Mouse (Mus musculus) MEL (cell line): ENCODE results near the gene Ccdc155. TPM values are rescaled to one million over a fixed set of nuclear protein-coding genes. Genes with fewer than 3 reads are reported as not detected.

Experiments
- DNase-seq: peaks from one replicate; pipeline ENCODE4 v3.0.0; 2011; ENCODE audit warnings: low read depth, low spot score
- H3K27ac ChIP-seq: 2 replicates; pipeline ENCODE4 v1.5.1; 2012; ENCODE audit warnings: low read depth, mild to moderate bottlenecking, control low read depth, low read length, moderate library complexity; ENCODE audit not compliant: control insufficient read depth
- H3K27me3 ChIP-seq, 2 experiments: fragments of 150-350 bp in 1 of 2; sonication (generic) in 1 of 2; 2 replicates each; pipeline ENCODE4 v1.6.1; 2012; ENCODE audit warnings: low read length in 2 of 2, mild to moderate bottlenecking in 2 of 2, improper control_type of control experiment in 1 of 2, moderate library complexity in 1 of 2; ENCODE audit not compliant: insufficient read depth in 2 of 2, control insufficient read depth in 1 of 2
- H3K36me3 ChIP-seq, 2 experiments: 2 replicates each; pipeline ENCODE4 v1.6.1; 2012 to 2014; ENCODE audit warnings: low read length in 2 of 2, improper control_type of control experiment in 1 of 2, inconsistent platforms in 1 of 2, mild to moderate bottlenecking in 1 of 2; ENCODE audit not compliant: insufficient read depth in 2 of 2, control insufficient read depth in 1 of 2
- H3K4me1 ChIP-seq, 2 experiments: fragments of 150-350 bp in 1 of 2; sonication (generic) in 1 of 2; 2 replicates each; pipeline ENCODE4 v1.6.1; 2012; ENCODE audit warnings: low read length in 2 of 2, improper control_type of control experiment in 1 of 2, mild to moderate bottlenecking in 1 of 2; ENCODE audit not compliant: insufficient read depth in 2 of 2, control insufficient read depth in 1 of 2
- H3K4me3 ChIP-seq, 2 experiments: fragments of 150-350 bp in 1 of 2; sonication (generic) in 1 of 2; 2 replicates each; pipeline ENCODE4 v1.5.1; 2012; ENCODE audit warnings: low read depth in 2 of 2, low read length in 2 of 2, mild to moderate bottlenecking in 2 of 2, moderate library complexity in 2 of 2, control low read depth in 1 of 2, improper control_type of control experiment in 1 of 2; ENCODE audit not compliant: control insufficient read depth in 1 of 2, insufficient read depth in 1 of 2
- H3K79me2 ChIP-seq: 2 replicates; pipeline ENCODE4 v1.6.1; 2012; ENCODE audit warnings: mild to moderate bottlenecking, low read length, moderate library complexity; ENCODE audit not compliant: control insufficient read depth, poor library complexity, insufficient read depth
- H3K9ac ChIP-seq: 2 replicates; pipeline ENCODE4 v1.6.1; 2012; ENCODE audit warnings: low read depth, mild to moderate bottlenecking, control low read depth, low read length, moderate library complexity; ENCODE audit not compliant: control insufficient read depth, poor library complexity, severe bottlenecking
- H3K9me3 ChIP-seq: fragments of 150-350 bp; sonication (generic); replicated peaks from 2 replicates; pipeline ENCODE4 v1.6.1; 2012; ENCODE audit warnings: mild to moderate bottlenecking, low read length, improper control_type of control experiment, moderate library complexity; ENCODE audit not compliant: insufficient read depth
- BHLHE40 ChIP-seq: IDR thresholded peaks from 2 replicates; pipeline ENCODE4 v1.6.1; 2012; ENCODE audit warnings: low read depth, mild to moderate bottlenecking, inconsistent platforms, low read length, improper control_type of control experiment, borderline replicate concordance
- ETS1 ChIP-seq: IDR thresholded peaks from 2 replicates; pipeline ENCODE4 v1.6.1; 2012; ENCODE audit warnings: low read depth, mild to moderate bottlenecking, inconsistent platforms, low read length, improper control_type of control experiment, moderate library complexity
- MAFK ChIP-seq: IDR thresholded peaks from 2 replicates; pipeline ENCODE4 v1.6.1; 2011; ENCODE audit warnings: low read depth, mild to moderate bottlenecking, low read length, improper control_type of control experiment, borderline replicate concordance
- MAZ ChIP-seq: IDR thresholded peaks from 2 replicates; pipeline ENCODE4 v1.6.1; 2012; ENCODE audit warnings: low read depth, mild to moderate bottlenecking, inconsistent platforms, low read length, improper control_type of control experiment
- NELFE ChIP-seq: IDR thresholded peaks from 2 replicates; pipeline ENCODE4 v1.6.1; 2011; ENCODE audit warnings: low read depth, low read length, improper control_type of control experiment
- NRF1 ChIP-seq: IDR thresholded peaks from 2 replicates; pipeline ENCODE4 v1.6.1; 2014; ENCODE audit warnings: low read depth, mild to moderate bottlenecking, inconsistent platforms, low read length, improper control_type of control experiment, moderate library complexity; ENCODE audit not compliant: poor library complexity, insufficient read depth, severe bottlenecking
- POLR2AphosphoS5 ChIP-seq: IDR thresholded peaks from 2 replicates; pipeline ENCODE4 v1.6.1; 2012; ENCODE audit warnings: low read depth, borderline replicate concordance, mild to moderate bottlenecking, inconsistent platforms, low read length, moderate library complexity, mixed read lengths
- RCOR1 ChIP-seq: IDR thresholded peaks from 2 replicates; pipeline ENCODE4 v1.6.1; 2012; ENCODE audit warnings: low read depth, mild to moderate bottlenecking, inconsistent platforms, low read length, improper control_type of control experiment
- SMC3 ChIP-seq: IDR thresholded peaks from 2 replicates; pipeline ENCODE4 v1.6.1; 2011; ENCODE audit warnings: low read depth, low read length, improper control_type of control experiment
- TBP ChIP-seq: IDR thresholded peaks from 2 replicates; pipeline ENCODE4 v1.8.0; 2011; ENCODE audit warnings: low read depth, low read length, improper control_type of control experiment
- TCF12 ChIP-seq: IDR thresholded peaks from 2 replicates; pipeline ENCODE4 v1.6.1; 2014; ENCODE audit warnings: low read depth, mild to moderate bottlenecking, inconsistent platforms, low read length, improper control_type of control experiment, moderate library complexity
- UBTF ChIP-seq: IDR thresholded peaks from 2 replicates; pipeline ENCODE4 v1.6.1; 2012; ENCODE audit warnings: low read depth, mild to moderate bottlenecking, inconsistent platforms, low read length, improper control_type of control experiment, moderate library complexity, borderline replicate concordance; ENCODE audit not compliant: insufficient read depth
- ZC3H11A ChIP-seq: IDR thresholded peaks from 2 replicates; pipeline ENCODE4 v1.6.1; 2012; ENCODE audit warnings: low read depth, mild to moderate bottlenecking, inconsistent platforms, low read length, improper control_type of control experiment
- polyA plus RNA-seq, 2 experiments: library from polyadenylated mRNA; stranded (reverse) in 1 of 2; unstranded in 1 of 2; fragments of >175 nt in 1 of 2; fragments of >200 nt in 1 of 2; gene quantifications; 2 replicates each; pipeline versions ENCODE4 v1.2.1 to v1.2.4; 2012; ENCODE audit warnings: low replicate concordance in 2 of 2, low read depth in 1 of 2; ENCODE audit not compliant: insufficient read length in 2 of 2, insufficient read depth in 1 of 2, missing spikeins in 1 of 2
- total RNA-seq: library from RNA; depleted of rRNA; stranded (reverse); fragments of 300-350 nt; gene quantifications from 2 replicates; pipeline ENCODE4 v1.2.3, GENCODE M21; 2012

Gene Ccdc155
- total and polyA plus RNA-seq, 3 experiments, result 0.27 to 0.38 TPM; not detected in 1

DNA sequence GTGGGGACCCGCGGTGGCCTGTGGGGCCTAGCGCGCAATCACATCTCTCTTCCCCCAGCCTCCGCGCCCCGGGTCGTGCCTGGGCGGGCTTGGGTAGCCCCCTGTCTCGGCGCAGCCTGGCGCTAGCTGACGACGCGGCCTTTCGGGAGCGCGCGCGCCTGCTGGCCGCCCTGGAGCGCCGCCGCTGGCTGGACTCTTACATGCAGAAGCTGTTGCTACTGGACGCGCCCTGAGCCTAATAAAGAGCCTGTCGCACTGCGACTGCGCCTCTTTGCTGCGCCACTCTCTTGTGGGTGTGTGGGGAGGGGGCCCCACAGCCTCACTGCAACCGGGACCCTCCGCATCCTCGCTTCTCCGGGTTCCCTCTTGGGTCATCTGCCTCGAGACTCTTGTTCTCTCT is 23.2 kb downstream of the Ccdc155 start:
- no peak overlapping the region; the same call in 1 of the 2 replicates for H3K9ac ChIP-seq
- H3K27ac ChIP-seq, result no peak overlapping the region
- H3K9me3 ChIP-seq, result no peaks in the 10 kb centered on the region
- H3K79me2 ChIP-seq, result no peaks in the 10 kb centered on the region
- DNase-seq, result no peak
- H3K4me3 ChIP-seq, result no peak overlapping the region
- TF ChIP-seq ETS1, result no peak
- TF ChIP-seq, all 39 proteins: peak for 0
- H3K27me3 ChIP-seq, result no peaks in the 10 kb centered on the region
- H3K4me1 ChIP-seq, result peaks cover 0 to 5% of the 10 kb centered on the region in 2 experiments; a peak in 2 of 4 replicates
- peaks cover 0 to 3% of the 10 kb centered on the region in 2 experiments; a peak in 2 of 4 replicates for H3K36me3 ChIP-seq

DNA sequence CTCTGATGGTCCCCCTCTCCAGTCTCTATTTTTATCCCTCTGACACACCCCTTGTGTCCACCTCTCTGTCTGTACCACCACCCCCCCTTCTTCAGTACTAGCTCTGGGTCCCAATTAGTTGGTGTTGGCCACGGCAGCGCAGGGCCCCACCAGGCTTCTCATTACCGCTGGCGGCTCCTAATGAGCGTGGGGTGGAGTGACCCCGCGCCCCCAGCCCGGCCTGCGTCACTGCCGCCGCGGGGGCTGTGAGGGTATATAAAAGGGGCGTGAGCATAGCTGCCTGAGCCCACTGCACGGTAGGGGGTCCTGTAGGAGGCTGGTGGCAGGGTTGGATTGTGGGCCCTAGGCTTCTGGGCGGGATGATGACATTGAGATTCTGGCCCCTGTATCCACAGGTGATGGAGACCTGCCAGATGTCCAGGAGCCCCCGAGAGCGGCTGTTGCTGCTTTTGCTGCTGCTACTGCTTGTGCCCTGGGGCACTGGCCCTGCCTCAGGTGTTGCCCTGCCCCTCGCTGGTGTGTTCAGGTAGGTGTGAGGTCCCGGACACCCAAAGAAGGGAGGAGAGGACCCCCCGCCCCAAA is 23.7 kb downstream of the Ccdc155 start, which contains the start of gene Pth2:
Gene Pth2 (plus strand): TSS at position 100 of the 582 bp plus-strand sequence.
- TF ChIP-seq SMC3, result no peak
- TF ChIP-seq ZC3H11A, result no peak
- no peak for TF ChIP-seq POLR2AphosphoS5
- TF ChIP-seq TCF12, result no peak
- no peak for TF ChIP-seq ETS1
- Histone ChIP-seq H3K4me1 (peaks cover 0 to 5% of the 10 kb centered on the region in 2 experiments; a peak in 2 of 4 replicates), H3K4me3 (no peak within 1 kb of the TSS; a peak in 1 of 4 replicates), H3K79me2 (no peaks in the 10 kb centered on the region), H3K9ac (no peak within 1 kb of the TSS; the same call in 1 of the 2 replicates), H3K36me3 (peaks cover 0 to 3% of the 10 kb centered on the region in 2 experiments; a peak in 2 of 4 replicates), H3K27me3 (no peaks in the 10 kb centered on the region), H3K9me3 (no peaks in the 10 kb centered on the region), H3K27ac (no peak within 1 kb of the TSS)
- no peak for DNase-seq

DNA sequence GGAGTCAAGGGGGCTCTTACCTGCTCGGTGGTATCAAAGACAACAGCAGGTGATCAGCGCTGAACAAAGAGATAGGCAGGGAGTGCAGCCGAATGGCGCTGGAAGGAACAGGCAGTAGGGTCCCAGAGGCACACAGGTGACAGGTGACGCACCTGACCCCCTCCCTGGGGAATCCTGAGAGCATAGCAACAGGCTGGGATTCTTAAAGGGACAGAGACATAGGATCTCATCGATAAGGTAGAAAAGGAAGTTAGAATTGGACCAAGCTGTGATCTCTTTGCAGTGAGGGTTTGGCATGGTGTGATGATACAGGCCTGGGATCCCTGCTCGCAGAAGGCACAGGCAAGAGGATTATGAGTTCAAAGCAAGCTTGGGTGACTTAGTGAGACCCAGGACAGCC is 25.2 kb downstream of the Ccdc155 start, which contains the start of gene Gfy:
Gene Gfy (minus strand): TSS at position 101 of the 400 bp plus-strand sequence.
- Histone ChIP-seq H3K4me3 (no peak within 1 kb of the TSS), H3K9me3 (no peaks in the 10 kb centered on the region), H3K27me3 (no peaks in the 10 kb centered on the region), H3K36me3 (peaks cover 0 to 3% of the 10 kb centered on the region in 2 experiments; a peak in 2 of 4 replicates), H3K79me2 (no peaks in the 10 kb centered on the region), H3K9ac (no peak within 1 kb of the TSS), H3K27ac (no peak within 1 kb of the TSS), H3K4me1 (peaks cover 0 to 5% of the 10 kb centered on the region in 2 experiments; a peak in 2 of 4 replicates)
- DNase-seq, result no peak
- TF ChIP-seq MAZ (no peak), RCOR1 (no peak), TBP (no peak), NELFE (no peak), UBTF (no peak), MAFK (no peak), BHLHE40 (no peak), NRF1 (no peak)
